Mouse (Mus musculus): ENCODE results near the gene Rab1b.

- TF ChIP-seq CTCF (IDR thresholded peaks at IDR 0.05; ENCODE audit: control insufficient read depth, insufficient read depth, insufficient replicate concordance, low read depth, low read length) (peak; percentile 49; the same call in 1 of the 2 replicates), POLR2A (IDR thresholded peaks at IDR 0.05; ENCODE audit: control insufficient read depth, low read depth, low read length) (peak; percentile 86)
These were observed 18.8 kb downstream of the Rab1b start, which contains the start of gene Yif1a for GRCm38 (mm10) chr19:5087884-5088728.
